Mouse (Mus musculus) retina, adult 2 months (tissue): Measurements from ENCODE around the gene Tspan17.

Experiments used
- DNase-seq: peaks from one replicate; pipeline ENCODE4 v3.0.0-alpha.2; 2012; ENCODE audit warnings: low read depth, low spot score

The Tspan17 gene

GRCm38 (mm10) chr13:54788740-54789560, at the start of gene Tspan17:
TSS of gene Tspan17 (plus strand) at chr13:54789377.
- DNase-seq, result peak; percentile 95

GRCm38 (mm10) chr13:54746110-54746509, 43.1 kb upstream of the Tspan17 start:
- DNase-seq, result no peak

- no peak for DNase-seq
Measured at GRCm38 (mm10) chr13:54746896-54747295, 42.3 kb upstream of the Tspan17 start.

GRCm38 (mm10) chr13:54748190-54748589, 41.0 kb upstream of the Tspan17 start:
- no peak for DNase-seq

- no peak for DNase-seq
Measured at GRCm38 (mm10) chr13:54748721-54749060, 40.5 kb upstream of the Tspan17 start.

- DNase-seq, result peak; percentile 73
Measured at GRCm38 (mm10) chr13:54749061-54749863, 39.9 kb upstream of the Tspan17 start.

- no peak for DNase-seq
Measured at GRCm38 (mm10) chr13:54749864-54750411, 39.2 kb upstream of the Tspan17 start, which contains the start of gene Gprin1. TSS of gene Gprin1 (minus strand) at chr13:54749874.

GRCm38 (mm10) chr13:54750699-54751098, 38.5 kb upstream of the Tspan17 start:
- DNase-seq, result no peak

GRCm38 (mm10) chr13:54752656-54753055, 36.5 kb upstream of the Tspan17 start:
- no peak for DNase-seq

- DNase-seq, result no peak
Measured at GRCm38 (mm10) chr13:54753733-54754132, 35.4 kb upstream of the Tspan17 start.

- no peak for DNase-seq
Measured at GRCm38 (mm10) chr13:54754169-54755080, 34.8 kb upstream of the Tspan17 start.

- no peak for DNase-seq
Measured at GRCm38 (mm10) chr13:54755201-54755830, 33.9 kb upstream of the Tspan17 start.

GRCm38 (mm10) chr13:54756156-54756712, 32.9 kb upstream of the Tspan17 start:
- no peak for DNase-seq

- no peak for DNase-seq
Measured at GRCm38 (mm10) chr13:54757093-54757830, 31.9 kb upstream of the Tspan17 start.

- peak; percentile 90 for DNase-seq
Measured at GRCm38 (mm10) chr13:54758045-54758755, 31.0 kb upstream of the Tspan17 start.

GRCm38 (mm10) chr13:54758756-54759470, 30.3 kb upstream of the Tspan17 start:
- no peak for DNase-seq

GRCm38 (mm10) chr13:54759496-54759895, 29.7 kb upstream of the Tspan17 start:
- DNase-seq, result no peak

GRCm38 (mm10) chr13:54760164-54760795, 28.9 kb upstream of the Tspan17 start:
- DNase-seq, result peak; percentile 87
